Comparison of ENCODE assay signal across 9 mouse cellular contexts in genomic region chr6:70146986-70147385, GRCm38 (mm10).
DNase-seq lines count a peak whose midpoint lies in the region; ATAC-seq and TF ChIP-seq lines count a peak whose summit lies in the region.
"Had no signal": no experiment of that assay in that cellular context is flagged by ENCODE, and none has a peak within 500 bp of the region (broad histone marks: within the 10 kb centered on the region; RNA-seq: fewer than 3 reads in every experiment).

No protein-coding gene starts in this region.

- H3K4me3 ChIP-seq in kidney, embryonic 15.5 days (replicated peaks) = no peak overlapping the region
- no peak overlapping the region for H3K4me3 ChIP-seq in E14TG2a.4 (replicated peaks; ENCODE audit: low read length)
- no peak overlapping the region for H3K4me3 ChIP-seq in embryonic facial prominence, embryonic 10.5 days
- H3K4me3 ChIP-seq: liver, embryonic 15.5 days had no signal

- H3K36me3 ChIP-seq in kidney, embryonic 15.5 days = no peaks in the 10 kb centered on the region
- no peaks in the 10 kb centered on the region for H3K36me3 ChIP-seq in E14TG2a.4 (ENCODE audit: insufficient read depth, low read length)
- no peaks in the 10 kb centered on the region for H3K36me3 ChIP-seq in embryonic facial prominence, embryonic 10.5 days (replicated peaks)
- H3K36me3 ChIP-seq: liver, embryonic 15.5 days had no signal

- 0 out of 2 replicates have a peak, but pooled peaks have one; percentile 52 for ATAC-seq in kidney, embryonic 15.5 days (replicated peaks; ENCODE audit: low FRiP score)

- no peaks in the 10 kb centered on the region for H3K27me3 ChIP-seq in kidney, embryonic 15.5 days
- no peaks in the 10 kb centered on the region for H3K27me3 ChIP-seq in E14TG2a.4 (ENCODE audit: insufficient read depth, low read length)
- no peaks in the 10 kb centered on the region for H3K27me3 ChIP-seq in embryonic facial prominence, embryonic 10.5 days (replicated peaks; ENCODE audit: low read depth, poor library complexity, severe bottlenecking)
- H3K27me3 ChIP-seq: liver, embryonic 15.5 days had no signal

- DNase-seq in kidney, adult 8-10 months = no peak
- peak; percentile 3 for DNase-seq in 416B (ENCODE audit: low read depth)
- peak; percentile 8 for DNase-seq in embryonic facial prominence, embryonic 10.5 days (ENCODE audit: low spot score)
- no peak for DNase-seq in natural killer cell, adult 2 months (ENCODE audit: low spot score in 2 of 2)
- no peak for DNase-seq in frontal cortex, postnatal 25 days (ENCODE audit: low spot score in 2 of 2)
- DNase-seq: thymus, postnatal 14 days had no signal

- no peaks in the 10 kb centered on the region for H3K9me3 ChIP-seq in kidney, embryonic 15.5 days (replicated peaks)
- no peaks in the 10 kb centered on the region for H3K9me3 ChIP-seq in E14TG2a.4 (ENCODE audit: low read length)
- H3K9me3 ChIP-seq in embryonic facial prominence, embryonic 10.5 days = no peaks in the 10 kb centered on the region
- H3K9me3 ChIP-seq: liver, embryonic 15.5 days had no signal

- no peak overlapping the region for H3K27ac ChIP-seq in kidney, embryonic 15.5 days
- H3K27ac ChIP-seq in embryonic facial prominence, embryonic 10.5 days (replicated peaks) = no peak overlapping the region
- H3K27ac ChIP-seq: liver, embryonic 15.5 days had no signal

- no peak overlapping the region for H3K9ac ChIP-seq in kidney, embryonic 15.5 days
- H3K9ac ChIP-seq: liver, embryonic 15.5 days had no signal

- H3K4me2 ChIP-seq in kidney, embryonic 15.5 days = no peak overlapping the region
- H3K4me2 ChIP-seq: liver, embryonic 15.5 days had no signal

- TF ChIP-seq CTCF in E14TG2a.4 (conservative IDR thresholded peaks at IDR 0.05; ENCODE audit: low read length) = peak; percentile 44

- H3K4me1 ChIP-seq in kidney, embryonic 15.5 days = no peaks in the 10 kb centered on the region
- no peaks in the 10 kb centered on the region for H3K4me1 ChIP-seq in E14TG2a.4 (replicated peaks; ENCODE audit: low read depth, low read length)
- H3K4me1 ChIP-seq in embryonic facial prominence, embryonic 10.5 days = no peaks in the 10 kb centered on the region
- H3K4me1 ChIP-seq: liver, embryonic 15.5 days had no signal

Comparison
In these comparisons a context has a peak if more than half of its experiments do, and no peak if none do; other contexts are left out.
1. DNase-seq: peak in 416B (single experiment) and embryonic facial prominence, embryonic 10.5 days (single experiment); none in kidney, adult 8-10 months (0 of 2), natural killer cell, adult 2 months (0 of 2) and frontal cortex, postnatal 25 days (0 of 2).